Mouse (Mus musculus) kidney, adult 18-20 months (tissue): ENCODE results near the gene C1qtnf7.

Experiments
- DNase-seq: peaks from one replicate; pipeline ENCODE4 v3.0.0; 2021

Gene C1qtnf7

DNA sequence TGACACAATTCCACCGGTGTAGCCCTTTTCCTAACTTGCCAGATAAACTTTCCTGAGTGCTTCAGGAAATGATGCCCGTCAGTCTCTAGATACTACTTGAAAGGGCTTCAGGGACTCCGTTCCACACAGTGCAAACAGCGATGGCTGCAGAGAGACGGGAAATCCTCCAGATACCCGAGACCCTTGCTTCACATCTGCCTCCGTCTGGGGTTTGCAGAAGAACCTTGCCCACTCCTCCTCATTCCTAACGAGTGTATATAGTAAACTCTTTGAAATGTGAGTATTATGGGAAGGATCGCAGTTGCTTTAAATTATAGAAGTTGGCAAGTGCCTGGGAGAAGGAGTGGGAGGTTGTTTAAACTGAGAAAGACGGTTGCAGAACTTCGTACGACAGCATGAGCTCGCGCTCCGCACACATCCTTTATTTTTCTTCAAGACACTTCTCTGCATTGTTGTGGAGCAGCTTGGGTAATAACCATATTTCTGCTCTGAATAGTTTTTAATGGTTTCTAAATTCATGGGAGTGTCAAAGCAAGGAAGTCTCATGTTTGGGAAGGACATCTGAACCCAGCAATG lies at the start of gene C1qtnf7:
TSS of gene C1qtnf7 (plus strand) at position 138 of the 576 bp plus-strand sequence.
- no peak for DNase-seq

DNA sequence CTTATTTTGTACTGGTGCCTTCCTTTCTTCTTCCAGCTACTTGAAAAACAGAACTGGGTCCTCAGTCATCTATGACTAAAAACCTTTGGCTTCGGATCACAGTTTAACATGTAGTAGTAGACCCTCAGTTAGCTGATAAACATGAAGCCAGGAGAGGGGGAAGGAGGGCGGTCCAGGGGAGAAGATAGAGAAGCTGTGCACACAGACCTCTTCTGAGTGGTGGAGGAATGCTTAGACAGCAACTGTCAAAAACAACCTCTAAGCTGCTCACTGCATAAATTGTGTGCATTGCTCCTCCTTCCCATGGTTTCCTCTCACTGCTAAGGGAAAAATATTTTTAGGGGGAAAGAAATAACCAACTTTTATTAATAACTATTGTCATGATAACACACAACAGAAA lies 48.6 kb upstream of the C1qtnf7 start:
- DNase-seq, result no peak

GRCm38 (mm10) chr5:43467214-43467613 lies 48.1 kb upstream of the C1qtnf7 start:
- DNase-seq, result no peak

GRCm38 (mm10) chr5:43468937-43469336 lies 46.4 kb upstream of the C1qtnf7 start:
- no peak for DNase-seq

DNA sequence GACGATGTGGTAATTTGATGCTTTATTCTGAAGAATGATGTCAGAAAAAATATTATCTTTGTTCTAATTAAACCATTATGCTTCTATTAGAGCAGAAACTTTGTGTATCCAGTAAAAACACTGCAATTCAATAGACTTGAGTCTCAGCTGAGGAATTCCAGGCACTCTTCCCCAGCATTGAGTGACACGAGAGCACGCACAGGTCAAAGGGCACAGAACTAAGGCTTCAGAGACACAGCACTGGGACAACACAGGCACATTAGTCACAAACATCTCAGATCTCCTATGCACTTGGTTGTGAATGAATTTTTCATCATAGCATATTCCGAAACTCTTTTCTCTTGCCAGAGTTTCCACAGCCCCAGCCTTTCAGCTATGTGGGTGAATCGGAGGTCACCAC lies 37.4 kb upstream of the C1qtnf7 start:
- no peak for DNase-seq

- DNase-seq, result no peak
These were observed 35.3 kb upstream of the C1qtnf7 start for GRCm38 (mm10) chr5:43480046-43480445.

DNA sequence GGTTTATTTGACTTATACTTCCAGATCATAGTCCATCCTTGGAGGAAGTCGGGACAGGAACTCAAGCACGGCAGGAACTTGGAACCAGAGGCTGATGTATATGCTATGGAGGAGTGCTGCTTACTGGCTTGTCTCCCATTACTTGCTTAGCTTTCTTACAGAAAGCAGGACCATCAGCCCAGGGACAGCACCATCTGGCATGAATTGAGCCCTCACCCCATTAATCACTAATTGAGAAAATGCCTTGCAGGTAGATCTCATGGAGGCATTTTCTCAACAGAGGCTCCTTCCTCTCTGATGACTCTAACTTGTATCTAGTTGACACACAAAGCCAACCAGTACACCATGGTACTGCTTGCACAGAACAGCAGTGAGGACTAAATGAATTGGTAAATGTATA lies 34.6 kb upstream of the C1qtnf7 start:
- DNase-seq, result no peak

GRCm38 (mm10) chr5:43481824-43482223 lies 33.5 kb upstream of the C1qtnf7 start:
- DNase-seq, result no peak

- DNase-seq, result no peak
These were observed 13.5 kb upstream of the C1qtnf7 start for GRCm38 (mm10) chr5:43501887-43502286.

- no peak for DNase-seq
These were observed 11.0 kb upstream of the C1qtnf7 start for GRCm38 (mm10) chr5:43504243-43504786.

DNA sequence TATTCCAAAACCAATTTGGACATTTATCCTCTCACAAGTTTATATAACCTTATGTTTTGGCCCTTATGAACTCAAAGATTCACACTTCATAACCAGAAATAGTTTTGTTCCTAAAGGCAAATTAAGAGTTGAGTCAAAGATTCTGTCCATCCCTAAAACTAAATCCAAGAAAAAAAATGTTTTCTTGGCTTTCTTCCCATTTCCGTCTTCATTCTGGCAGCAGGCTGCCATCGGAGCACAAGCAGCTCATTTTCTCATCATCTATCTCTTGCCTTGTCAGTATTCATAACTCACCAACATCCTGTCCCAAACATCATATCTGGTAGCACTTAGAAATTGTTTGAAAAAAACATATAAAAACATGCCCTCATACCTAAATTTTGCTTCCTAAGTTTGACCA lies 6.9 kb upstream of the C1qtnf7 start:
- no peak for DNase-seq

DNA sequence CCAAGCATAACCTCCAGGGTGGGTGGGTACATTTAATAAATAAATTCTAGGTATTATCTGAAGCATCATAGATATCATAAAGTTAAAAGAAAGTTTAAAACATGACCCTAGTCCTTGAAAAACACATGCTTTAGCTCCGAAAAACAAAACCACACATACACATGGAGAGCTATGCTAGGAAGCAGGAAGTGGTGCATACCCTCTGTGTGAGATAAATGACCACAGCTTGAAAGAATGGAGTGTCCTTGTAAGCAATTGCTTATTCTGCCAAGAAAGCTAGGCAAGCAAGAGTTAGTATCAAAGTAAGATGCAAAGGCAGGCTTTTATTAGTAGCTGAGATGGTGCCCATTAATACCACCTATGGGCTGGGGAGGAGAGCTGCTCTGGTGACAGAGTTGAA lies 6.4 kb upstream of the C1qtnf7 start:
- no peak for DNase-seq

GRCm38 (mm10) chr5:43511126-43511525 lies 4.2 kb upstream of the C1qtnf7 start:
- DNase-seq, result no peak

DNA sequence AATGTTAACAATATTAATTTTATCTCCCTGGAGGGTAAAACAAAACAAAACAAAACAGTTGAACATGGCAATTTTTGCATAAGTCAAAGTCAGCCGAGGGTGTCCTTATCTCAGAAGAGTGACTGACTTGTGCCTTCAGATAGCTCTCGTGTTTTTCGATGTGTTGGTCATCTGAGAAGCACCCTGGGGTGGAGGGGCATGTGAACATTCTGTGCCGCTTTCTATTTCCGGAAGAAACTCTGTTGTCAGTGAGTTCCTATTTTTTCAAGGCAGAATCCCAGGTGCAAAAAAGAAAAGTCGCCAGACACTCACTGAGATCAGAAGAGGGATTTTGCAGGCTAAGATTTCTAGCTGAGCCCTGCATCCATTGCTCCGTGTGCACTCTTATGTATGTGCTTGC lies 1.2 kb downstream of the C1qtnf7 start:
- no peak for DNase-seq

- no peak for DNase-seq
These were observed 2.0 kb downstream of the C1qtnf7 start for GRCm38 (mm10) chr5:43517313-43517712.

- DNase-seq, result no peak
These were observed 4.6 kb downstream of the C1qtnf7 start for GRCm38 (mm10) chr5:43519905-43520304.

- no peak for DNase-seq
These were observed 6.0 kb downstream of the C1qtnf7 start for GRCm38 (mm10) chr5:43521369-43521768.

DNA sequence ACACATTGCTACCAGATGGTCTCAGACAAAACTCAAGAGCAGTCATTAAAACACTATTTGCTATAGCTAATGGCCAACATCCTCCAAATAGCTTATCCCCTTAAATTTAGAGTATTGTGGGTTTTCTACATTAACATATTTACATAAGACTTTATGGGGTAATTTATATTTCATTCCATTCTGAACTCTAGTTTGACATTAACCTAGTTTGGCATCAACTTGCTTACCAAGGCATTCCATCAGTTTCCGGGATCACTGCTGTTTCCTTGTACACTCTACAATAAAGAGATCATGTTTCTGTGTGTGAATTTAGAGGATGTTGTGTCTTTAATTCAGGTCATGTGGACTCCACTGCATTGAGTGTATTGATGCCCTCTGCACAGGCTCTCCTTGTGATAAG lies 7.5 kb downstream of the C1qtnf7 start:
- no peak for DNase-seq

DNA sequence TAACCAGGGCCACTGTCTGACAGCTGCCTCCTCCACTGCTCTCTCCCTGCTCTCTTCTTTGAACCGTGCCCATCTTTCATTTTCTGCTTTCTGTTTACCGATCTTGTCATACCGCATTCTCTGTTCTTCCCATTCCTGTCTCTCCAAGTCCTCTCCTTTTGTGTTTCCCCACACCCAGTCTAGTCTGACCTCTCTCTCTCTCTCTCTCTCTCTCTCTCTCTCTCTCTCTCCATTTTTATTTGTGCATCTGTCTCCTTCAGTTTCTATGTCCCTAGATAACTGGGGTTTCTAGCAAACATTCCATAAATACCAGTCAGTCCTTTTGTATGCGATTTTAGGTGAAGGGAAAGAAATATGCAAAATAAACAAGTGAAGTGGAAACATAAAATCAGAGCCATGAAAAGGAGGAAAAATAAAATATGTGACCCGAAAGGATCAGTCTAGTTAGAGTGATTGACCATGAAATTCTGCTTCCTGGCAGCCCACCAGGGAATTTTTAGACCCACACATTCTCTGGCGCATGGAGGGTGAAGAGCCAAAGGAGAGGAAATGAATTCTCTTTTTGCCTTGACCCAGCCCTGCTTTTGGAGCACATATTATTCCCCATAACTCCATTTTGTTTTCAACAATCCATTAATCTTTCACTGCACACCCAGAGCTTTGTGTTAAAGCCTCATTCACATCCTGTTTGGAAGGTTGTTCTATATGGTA lies 11.7 kb downstream of the C1qtnf7 start:
- DNase-seq, result no peak

DNA sequence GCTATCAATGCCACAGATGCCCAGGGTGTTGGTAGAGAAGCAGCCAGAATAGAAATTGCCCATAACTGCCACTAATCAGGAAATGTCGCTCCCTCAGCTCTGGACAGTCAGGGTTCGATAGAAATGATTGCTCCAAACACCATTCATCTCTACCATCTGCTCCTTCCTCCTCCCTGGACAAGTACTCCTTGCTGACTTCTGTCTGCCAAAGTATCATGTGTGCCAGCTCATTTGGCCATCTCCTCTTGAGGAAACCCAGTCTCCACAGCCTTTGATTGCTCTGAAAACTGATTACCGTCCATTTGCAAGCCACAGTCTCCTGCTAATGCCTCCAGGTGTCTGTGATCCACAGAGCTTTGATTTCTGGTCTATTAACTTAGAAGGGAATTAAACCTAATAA lies 14.8 kb downstream of the C1qtnf7 start:
- DNase-seq, result no peak

GRCm38 (mm10) chr5:43530886-43531285 lies 15.5 kb downstream of the C1qtnf7 start:
- no peak for DNase-seq

GRCm38 (mm10) chr5:43538322-43539167 lies 23.2 kb downstream of the C1qtnf7 start:
- DNase-seq, result no peak

DNA sequence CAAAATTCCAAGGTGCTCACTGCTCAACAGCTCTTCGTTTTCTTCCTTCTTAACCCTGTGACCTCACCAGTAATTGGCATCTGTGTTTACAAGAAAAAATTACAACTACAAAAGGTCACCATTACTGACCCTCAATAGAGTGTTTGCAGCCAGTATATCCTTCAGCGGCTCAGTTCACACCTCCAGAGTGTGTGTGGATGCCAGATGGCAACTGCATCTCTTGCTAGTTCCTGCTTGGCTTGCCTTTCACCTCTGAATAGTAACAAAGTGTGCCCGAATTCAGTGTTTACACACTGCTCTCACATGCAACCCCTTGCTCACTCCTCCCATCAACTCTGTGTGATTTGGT lies 23.8 kb downstream of the C1qtnf7 start:
- no peak for DNase-seq

GRCm38 (mm10) chr5:43539871-43540270 lies 24.5 kb downstream of the C1qtnf7 start:
- DNase-seq, result no peak
